Mouse (Mus musculus): ENCODE data around the gene Lrrc17. TPM values are rescaled to one million over a fixed set of nuclear protein-coding genes. Genes with fewer than 3 reads are reported as not detected.

Gene Lrrc17
- polyA plus RNA-seq, 1 experiment from 2014 or later: 14.3 TPM

DNA sequence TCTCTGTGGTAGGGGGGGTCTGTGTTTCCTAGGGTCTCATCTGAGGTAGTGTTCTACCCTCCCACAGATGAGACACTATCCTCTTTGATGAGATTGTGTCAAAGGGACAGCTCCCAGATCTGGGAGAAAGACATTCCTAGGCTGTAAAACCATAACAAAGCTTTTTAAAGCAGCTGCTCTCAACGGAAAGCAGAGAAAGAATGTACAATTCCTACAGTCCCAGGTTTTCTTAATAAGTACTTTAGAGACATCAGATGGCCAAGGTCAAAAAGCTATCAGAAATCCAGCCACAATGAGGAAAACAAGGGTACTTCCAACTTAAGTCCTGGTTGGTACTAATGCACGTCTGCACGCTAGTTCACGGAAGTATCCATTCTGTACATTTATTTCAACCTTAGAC, 1.1 kb upstream of the Lrrc17 start:
- Histone ChIP-seq H3K9ac (no peak overlapping the region), H3K9me3 (no peaks in the 10 kb centered on the region), H3K4me2 (no peak overlapping the region), H3K27me3 (replicated peaks) (no peaks in the 10 kb centered on the region), H3K4me1 (peaks cover 33% of the 10 kb centered on the region), H3K27ac (replicated peaks) (no peak overlapping the region), H3K36me3 (no peaks in the 10 kb centered on the region), H3K4me3 (no peak overlapping the region)
- WGBS: 59% methylated on average over 4 of the region's 4 CpGs
- no peak for ATAC-seq (ENCODE audit: extremely low read depth, insufficient number of reproducible peaks, low FRiP score, low TSS enrichment)

DNA sequence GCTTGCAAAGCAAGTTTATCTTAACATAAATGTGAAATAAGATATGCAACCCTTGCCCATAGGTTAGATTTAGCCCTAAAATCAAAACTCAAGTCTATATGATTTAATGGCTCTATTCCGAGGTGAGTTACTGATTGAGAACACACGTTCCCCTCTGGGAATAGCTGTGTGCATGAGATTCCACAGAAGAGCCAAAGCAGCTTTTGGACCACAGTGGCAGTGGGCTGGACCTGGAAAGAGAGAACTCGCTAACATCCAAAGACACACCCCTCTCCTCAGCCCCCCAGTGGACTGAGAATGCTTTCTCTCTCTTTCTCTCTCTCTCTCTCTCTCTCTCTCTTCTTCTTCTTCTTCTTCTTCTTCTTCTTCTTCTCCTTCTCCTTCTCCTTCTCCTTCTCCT, 1.5 kb downstream of the Lrrc17 start:
- peaks cover 33% of the 10 kb centered on the region for H3K4me1 ChIP-seq
- peak overlapping the region; percentile 83; the same call in 1 of the 2 replicates for H3K27ac ChIP-seq (replicated peaks)
- 59% methylated on average over 3 of the region's 3 CpGs for WGBS
- peak overlapping the region; percentile 46 for H3K4me3 ChIP-seq
- no peak overlapping the region for H3K9ac ChIP-seq
- peaks cover 3% of the 10 kb centered on the region; the same call in 1 of the 2 replicates for H3K9me3 ChIP-seq
- H3K36me3 ChIP-seq: no peaks in the 10 kb centered on the region
- H3K4me2 ChIP-seq: peak overlapping the region; percentile 64
- no peaks in the 10 kb centered on the region for H3K27me3 ChIP-seq (replicated peaks)
- no peak for ATAC-seq (ENCODE audit: extremely low read depth, insufficient number of reproducible peaks, low FRiP score, low TSS enrichment)

DNA sequence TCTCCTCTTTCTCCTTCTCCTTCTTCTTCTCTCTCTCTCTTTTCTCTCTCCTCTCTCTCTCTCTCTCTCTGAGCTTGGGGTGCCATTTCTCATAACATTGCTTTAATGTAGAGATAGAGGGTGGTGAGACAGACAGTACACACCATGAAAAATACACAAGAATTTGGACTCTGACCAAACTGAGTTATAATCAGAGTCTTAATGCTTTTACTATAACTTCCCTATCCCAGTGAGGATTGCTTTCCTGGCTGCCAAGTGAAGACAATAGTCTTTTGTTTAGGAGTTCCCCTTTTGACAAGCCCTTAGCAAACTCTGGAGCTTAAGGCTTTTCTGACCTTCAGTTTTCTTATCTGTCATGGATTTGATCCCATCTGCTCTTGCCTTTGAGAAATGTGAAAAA, 1.9 kb downstream of the Lrrc17 start:
- Histone ChIP-seq H3K9me3 (peaks cover 3% of the 10 kb centered on the region; the same call in 1 of the 2 replicates), H3K36me3 (no peaks in the 10 kb centered on the region), H3K9ac (no peak overlapping the region), H3K4me3 (peak overlapping the region; percentile 46; the same call in 1 of the 2 replicates), H3K4me2 (peak overlapping the region; percentile 64), H3K4me1 (peaks cover 33% of the 10 kb centered on the region), H3K27ac (replicated peaks) (no peak overlapping the region), H3K27me3 (replicated peaks) (no peaks in the 10 kb centered on the region)
- no peak for ATAC-seq (ENCODE audit: extremely low read depth, insufficient number of reproducible peaks, low FRiP score, low TSS enrichment)

DNA sequence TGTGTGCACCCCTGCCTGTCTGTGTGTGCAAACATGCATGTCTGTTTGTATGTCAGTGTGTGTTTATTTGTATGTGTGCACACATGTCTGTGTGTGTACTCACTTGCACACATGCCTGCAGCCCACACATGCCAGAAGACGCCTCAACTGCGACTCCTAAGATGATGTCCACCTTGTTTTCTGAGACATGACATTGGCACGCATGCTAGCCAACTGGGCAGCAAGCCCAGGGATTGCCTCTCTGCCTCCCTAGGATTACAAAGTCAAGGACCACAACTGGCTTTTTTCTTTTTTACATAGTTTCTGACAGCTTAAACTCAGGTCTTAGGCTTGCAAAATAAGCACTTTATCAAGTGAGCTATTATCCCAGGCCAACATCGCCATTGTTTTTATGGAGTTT, 2.4 kb downstream of the Lrrc17 start:
- H3K27ac ChIP-seq (replicated peaks): no peak overlapping the region
- H3K9me3 ChIP-seq: peaks cover 3% of the 10 kb centered on the region; the same call in 1 of the 2 replicates
- no peaks in the 10 kb centered on the region for H3K36me3 ChIP-seq
- 63% methylated on average over 4 of the region's 4 CpGs for WGBS
- no peak overlapping the region for H3K9ac ChIP-seq
- no peak for ATAC-seq (ENCODE audit: extremely low read depth, insufficient number of reproducible peaks, low FRiP score, low TSS enrichment)
- H3K4me3 ChIP-seq: no peak overlapping the region
- peak overlapping the region; percentile 64; the same call in 1 of the 2 replicates for H3K4me2 ChIP-seq
- H3K4me1 ChIP-seq: peaks cover 33% of the 10 kb centered on the region
- H3K27me3 ChIP-seq (replicated peaks): no peaks in the 10 kb centered on the region

DNA sequence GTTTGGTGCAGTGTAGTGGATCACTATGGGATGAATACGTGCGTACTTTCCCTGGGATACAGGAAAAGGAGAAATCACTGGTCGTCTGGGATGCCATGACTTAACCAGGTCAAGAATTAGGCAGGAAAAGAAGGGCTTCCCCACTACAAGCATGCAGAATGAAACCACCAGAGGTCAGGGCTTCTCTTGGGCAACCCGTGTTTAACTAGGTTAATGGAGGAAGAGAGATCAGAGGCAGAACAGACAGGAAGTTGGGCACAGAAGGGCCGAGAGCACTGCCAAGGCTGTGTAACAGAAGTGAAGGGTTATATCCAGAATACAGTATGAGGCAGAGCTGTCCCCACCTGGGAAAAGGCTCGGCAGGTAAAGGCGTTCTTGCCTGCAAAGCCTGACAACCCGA, 3.6 kb downstream of the Lrrc17 start:
- Histone ChIP-seq H3K9me3 (peaks cover 3% of the 10 kb centered on the region; the same call in 1 of the 2 replicates), H3K9ac (no peak overlapping the region), H3K27ac (replicated peaks) (no peak overlapping the region), H3K36me3 (no peaks in the 10 kb centered on the region), H3K4me3 (no peak overlapping the region), H3K4me2 (no peak overlapping the region), H3K4me1 (peaks cover 33% of the 10 kb centered on the region), H3K27me3 (replicated peaks) (no peaks in the 10 kb centered on the region)
- 76% methylated on average over 8 of the region's 8 CpGs for WGBS
- no peak for ATAC-seq (ENCODE audit: extremely low read depth, insufficient number of reproducible peaks, low FRiP score, low TSS enrichment)

DNA sequence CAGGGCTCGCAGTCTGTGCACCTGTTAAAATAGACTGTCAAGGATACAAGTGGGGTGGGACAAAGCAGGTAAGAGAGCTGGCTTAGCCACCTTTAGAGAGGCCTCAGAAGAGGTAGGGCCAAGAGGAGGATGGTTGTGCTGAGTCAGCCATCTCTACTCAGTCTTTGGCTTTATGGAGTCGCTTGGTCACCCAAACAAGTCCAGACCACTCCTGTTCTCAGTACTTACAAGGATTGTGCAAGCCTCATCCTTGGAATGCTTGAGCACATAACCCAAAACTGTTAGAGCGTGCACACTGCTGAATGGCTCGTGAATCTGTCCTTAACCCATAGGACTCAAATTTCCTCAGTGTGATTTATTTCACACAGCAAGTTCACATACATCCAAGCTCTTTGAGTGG, 10.3 kb downstream of the Lrrc17 start:
- ATAC-seq (ENCODE audit: extremely low read depth, insufficient number of reproducible peaks, low FRiP score, low TSS enrichment): no peak
- 85% methylated on average over 4 of the region's 4 CpGs for WGBS
- Histone ChIP-seq H3K27ac (replicated peaks) (no peak overlapping the region), H3K4me3 (no peak overlapping the region), H3K9me3 (no peaks in the 10 kb centered on the region), H3K9ac (no peak overlapping the region), H3K36me3 (no peaks in the 10 kb centered on the region), H3K4me2 (no peak overlapping the region), H3K27me3 (replicated peaks) (no peaks in the 10 kb centered on the region), H3K4me1 (peaks cover 6% of the 10 kb centered on the region; the same call in 1 of the 2 replicates)

DNA sequence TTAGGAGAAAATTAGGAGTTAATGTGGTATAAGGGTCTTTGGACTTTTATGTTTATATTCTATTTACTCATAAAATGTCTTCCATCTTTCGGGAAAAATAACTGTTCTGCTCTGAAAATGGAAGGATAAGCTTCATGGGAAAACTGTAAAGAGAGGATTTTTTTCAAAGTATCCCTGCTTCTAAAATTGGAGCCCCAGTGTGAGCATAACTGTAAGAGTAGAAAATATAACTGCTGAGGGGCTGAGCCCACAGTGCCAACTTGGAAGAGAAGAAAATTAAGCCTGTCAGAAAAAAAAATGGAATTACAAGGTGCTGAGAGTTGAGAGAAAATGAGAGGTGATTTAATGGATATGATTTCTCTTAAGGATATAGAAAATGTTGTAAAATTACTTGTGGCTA, 11.4 kb downstream of the Lrrc17 start:
- WGBS: 74% methylated on average over 1 of the region's 1 CpGs
- H3K27me3 ChIP-seq (replicated peaks): no peaks in the 10 kb centered on the region
- no peak for ATAC-seq (ENCODE audit: extremely low read depth, insufficient number of reproducible peaks, low FRiP score, low TSS enrichment)

DNA sequence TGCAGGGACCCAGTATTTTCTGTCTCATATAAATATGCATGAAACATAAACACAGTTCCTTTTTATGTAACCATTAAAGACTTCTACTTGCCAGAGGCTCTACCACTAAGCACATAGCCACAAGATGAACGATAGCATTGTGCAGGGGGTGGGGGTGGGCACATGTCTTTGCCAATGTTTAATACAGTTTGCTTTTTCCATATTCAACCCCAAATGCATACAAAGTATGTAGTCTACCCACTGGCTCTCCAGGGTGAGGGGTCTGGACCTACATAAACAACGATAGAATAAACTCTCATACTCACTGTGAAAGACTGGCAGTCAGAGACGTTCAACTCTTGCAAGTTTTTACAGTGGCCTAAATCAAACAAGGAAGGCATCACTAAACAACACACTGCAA, 13.1 kb downstream of the Lrrc17 start:
- no peaks in the 10 kb centered on the region for H3K9me3 ChIP-seq
- H3K27ac ChIP-seq (replicated peaks): no peak overlapping the region
- no peak for ATAC-seq (ENCODE audit: extremely low read depth, insufficient number of reproducible peaks, low FRiP score, low TSS enrichment)
- no peak overlapping the region for H3K4me3 ChIP-seq
- H3K36me3 ChIP-seq: no peaks in the 10 kb centered on the region
- no peak overlapping the region for H3K9ac ChIP-seq
- WGBS: 73% methylated on average over 3 of the region's 3 CpGs
- no peak overlapping the region for H3K4me2 ChIP-seq
- no peaks in the 10 kb centered on the region for H3K27me3 ChIP-seq (replicated peaks)
- H3K4me1 ChIP-seq: peaks cover 15% of the 10 kb centered on the region

More for the DNA sequence above, 11.4 kb downstream of the Lrrc17 start:
- no peaks in the 10 kb centered on the region for H3K9me3 ChIP-seq
- H3K9ac ChIP-seq: no peak overlapping the region
- no peaks in the 10 kb centered on the region for H3K36me3 ChIP-seq
- H3K4me2 ChIP-seq: no peak overlapping the region
- H3K4me1 ChIP-seq: peaks cover 6% of the 10 kb centered on the region; the same call in 1 of the 2 replicates
- H3K4me3 ChIP-seq: no peak overlapping the region
- no peak overlapping the region for H3K27ac ChIP-seq (replicated peaks)

DNA sequence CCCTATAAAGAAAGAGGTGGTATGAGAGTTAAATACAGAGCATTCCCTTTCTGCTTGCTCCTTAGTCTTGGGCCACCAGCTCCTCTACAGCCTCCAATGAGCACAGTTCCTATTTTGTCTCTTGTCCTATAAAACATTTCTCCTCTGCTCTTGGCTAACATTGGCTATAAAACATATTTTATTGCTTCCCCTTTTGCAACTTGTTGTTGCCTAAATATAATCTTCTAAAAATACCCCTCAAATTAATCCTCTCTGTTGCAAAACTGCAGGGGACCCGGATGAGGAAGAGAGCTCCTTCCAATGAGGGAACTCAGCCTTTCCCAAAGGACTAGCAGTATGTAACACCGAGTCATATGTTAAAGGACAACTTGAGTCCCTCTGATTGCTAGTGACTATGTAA, 20.6 kb downstream of the Lrrc17 start:
- Histone ChIP-seq H3K9me3 (no peaks in the 10 kb centered on the region), H3K4me1 (peaks cover 9% of the 10 kb centered on the region; the same call in 1 of the 2 replicates), H3K9ac (no peak overlapping the region), H3K27ac (replicated peaks) (no peak overlapping the region), H3K36me3 (no peaks in the 10 kb centered on the region), H3K4me3 (no peak overlapping the region), H3K4me2 (no peak overlapping the region), H3K27me3 (replicated peaks) (no peaks in the 10 kb centered on the region)
- ATAC-seq (ENCODE audit: extremely low read depth, insufficient number of reproducible peaks, low FRiP score, low TSS enrichment): no peak
- WGBS: 70% methylated on average over 2 of the region's 2 CpGs

DNA sequence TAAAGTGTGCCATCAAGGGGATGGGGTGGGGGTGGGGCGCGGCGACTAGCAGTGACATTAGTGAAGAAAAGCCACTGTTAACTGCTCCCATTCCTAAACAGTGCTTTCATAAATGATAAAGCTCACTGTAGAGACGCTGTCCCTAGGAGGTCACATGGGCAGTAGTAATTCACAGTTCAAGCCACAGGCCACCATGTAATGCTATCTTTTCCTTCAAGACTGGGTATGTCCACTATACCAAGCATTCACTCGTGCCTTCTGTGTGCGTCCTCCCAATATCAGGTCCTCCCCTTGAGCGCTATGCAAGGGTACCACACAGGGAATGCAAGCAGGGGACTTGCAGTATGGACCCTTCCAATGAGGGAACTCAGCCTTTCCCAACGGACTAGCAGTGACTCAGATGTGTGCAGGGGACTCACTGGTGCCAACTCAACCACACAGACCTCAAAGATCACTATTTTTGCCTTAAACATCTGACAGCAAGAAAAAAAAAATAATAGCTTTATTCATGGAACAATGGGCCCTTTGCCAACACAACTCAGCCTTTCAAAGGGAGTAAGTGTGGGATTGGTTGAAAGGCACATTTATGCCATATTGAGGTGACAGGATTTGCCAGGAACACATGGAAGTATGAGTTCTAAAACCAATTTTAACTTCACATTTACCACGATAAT, 22.2 kb downstream of the Lrrc17 start:
- Histone ChIP-seq H3K4me2 (no peak overlapping the region), H3K36me3 (no peaks in the 10 kb centered on the region), H3K27me3 (replicated peaks) (no peaks in the 10 kb centered on the region), H3K4me1 (peaks cover 5% of the 10 kb centered on the region; the same call in 1 of the 2 replicates), H3K4me3 (no peak overlapping the region), H3K9me3 (no peaks in the 10 kb centered on the region), H3K9ac (no peak overlapping the region), H3K27ac (replicated peaks) (no peak overlapping the region)
- ATAC-seq (ENCODE audit: extremely low read depth, insufficient number of reproducible peaks, low FRiP score, low TSS enrichment): no peak
- 87% methylated on average over 9 of the region's 9 CpGs for WGBS

DNA sequence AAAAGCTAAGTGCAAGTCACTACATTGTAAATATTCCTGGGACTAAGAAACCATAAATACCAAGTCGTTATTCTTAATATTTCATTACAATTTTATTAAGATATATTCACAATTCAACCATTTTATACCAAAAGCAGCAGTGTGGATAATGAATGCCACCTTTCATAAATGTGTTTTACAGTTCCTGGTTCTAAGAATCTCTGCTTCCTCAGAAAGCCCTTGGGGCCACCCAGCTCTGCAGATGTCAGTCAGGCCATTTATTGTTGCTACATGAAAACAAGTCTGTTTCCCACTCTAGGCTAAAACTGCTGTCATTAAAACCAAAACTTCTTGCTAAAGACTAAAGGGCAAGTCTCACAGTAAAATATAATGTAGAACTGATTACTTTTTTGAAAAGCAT, 24.4 kb downstream of the Lrrc17 start:
- no peaks in the 10 kb centered on the region for H3K9me3 ChIP-seq
- no peak for ATAC-seq (ENCODE audit: extremely low read depth, insufficient number of reproducible peaks, low FRiP score, low TSS enrichment)

DNA sequence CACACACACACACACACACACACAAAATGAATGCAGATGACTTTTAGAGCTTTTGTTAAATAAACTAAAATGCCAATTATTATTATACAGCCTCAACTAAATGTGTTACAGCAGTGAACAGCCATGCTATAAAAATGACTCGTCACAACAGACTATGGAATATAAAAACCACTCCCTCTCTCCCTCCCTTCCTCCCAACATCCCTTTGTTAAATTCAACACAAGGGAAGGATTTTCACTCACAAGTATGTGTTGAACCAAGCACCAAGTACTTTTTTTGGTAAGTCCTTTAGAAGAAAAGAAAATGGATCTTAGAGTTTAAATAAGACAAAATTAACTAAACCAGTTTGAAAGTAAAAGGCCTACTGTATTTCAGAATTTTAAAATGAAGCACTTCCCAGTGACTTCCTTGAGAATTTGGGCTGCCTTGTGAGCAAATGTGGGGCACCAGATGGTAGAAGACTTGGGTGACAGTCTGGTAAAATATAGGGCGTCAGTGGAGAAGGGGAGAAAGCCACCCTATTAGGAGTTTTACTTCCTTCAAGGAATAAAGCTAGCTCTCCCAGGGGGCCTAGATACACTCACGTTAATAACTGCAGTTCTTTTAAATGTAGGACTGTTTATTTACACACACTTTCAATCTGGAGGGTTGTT, 29.5 kb downstream of the Lrrc17 start:
- Histone ChIP-seq H3K4me1 (peaks cover 15% of the 10 kb centered on the region), H3K4me2 (no peak overlapping the region), H3K9me3 (no peaks in the 10 kb centered on the region), H3K9ac (no peak overlapping the region), H3K27me3 (replicated peaks) (no peaks in the 10 kb centered on the region), H3K27ac (replicated peaks) (no peak overlapping the region), H3K36me3 (no peaks in the 10 kb centered on the region), H3K4me3 (no peak overlapping the region)
- no peak for ATAC-seq (ENCODE audit: extremely low read depth, insufficient number of reproducible peaks, low FRiP score, low TSS enrichment)
- 79% methylated on average over 3 of the region's 3 CpGs for WGBS

More for the DNA sequence above, 24.4 kb downstream of the Lrrc17 start:
- H3K9ac ChIP-seq: no peak overlapping the region
- no peaks in the 10 kb centered on the region for H3K36me3 ChIP-seq
- H3K27me3 ChIP-seq (replicated peaks): no peaks in the 10 kb centered on the region
- H3K27ac ChIP-seq (replicated peaks): no peak overlapping the region
- H3K4me3 ChIP-seq: no peak overlapping the region
- H3K4me2 ChIP-seq: no peak overlapping the region
- no peaks in the 10 kb centered on the region for H3K4me1 ChIP-seq
- WGBS: 60% methylated on average over 1 of the region's 1 CpGs

Data from heart, embryonic 13.5 days (tissue).